Mouse (Mus musculus) adrenal gland, postnatal 4 days (tissue): ENCODE measurements around the gene Bpi. TPM values are rescaled to one million over a fixed set of nuclear protein-coding genes. Genes with fewer than 3 reads are reported as not detected.

Source experiments
- DNase-seq, 2 experiments: peaks; one replicate each; pipeline ENCODE4 v3.0.0; 2021 to 2022; ENCODE audit warnings: low spot score in 2 of 2, mixed read lengths in 2 of 2
- microRNA-seq: library from miRNA; unstranded; fragments of <30 nt; microRNA quantifications from one replicate; pipeline ENCODE4 v1.2.0, GENCODE M21; 2021
- total RNA-seq, 2 experiments: library from RNA; stranded (reverse); gene quantifications; 2 replicates each; pipeline ENCODE4 v1.2.3; 2021

Bpi gene
- total RNA-seq, 2 experiments from 2014 or later: not detected

GRCm38 (mm10) chr2:158284571-158284970 lies 26.7 kb downstream of the Bpi start:
- peak in 1 of 2 experiments; percentile 46 for DNase-seq

GRCm38 (mm10) chr2:158285655-158286054 lies 27.8 kb downstream of the Bpi start:
- DNase-seq: no peak

DNA sequence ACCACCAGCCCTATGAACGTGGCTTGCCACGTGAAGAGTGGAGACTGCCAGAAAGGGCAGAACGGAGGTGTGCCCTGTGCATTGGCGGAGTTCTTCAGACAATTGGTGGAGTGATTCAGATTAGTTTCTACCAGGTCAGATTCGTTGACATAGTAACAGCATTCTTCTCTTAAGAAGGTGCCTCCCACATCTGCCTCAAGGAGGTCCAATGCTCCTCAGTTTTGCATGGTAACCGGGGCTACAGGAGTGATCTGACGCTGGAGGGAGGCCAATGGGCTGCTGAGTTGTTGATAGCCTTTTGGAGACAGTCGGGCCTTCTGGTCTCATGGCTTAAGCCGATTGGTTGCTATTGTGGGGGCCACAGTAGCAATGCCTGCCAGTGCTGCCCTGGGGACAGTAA lies 37.8 kb downstream of the Bpi start:
- no peak for DNase-seq

GRCm38 (mm10) chr2:158299203-158299602 lies 41.3 kb downstream of the Bpi start:
- DNase-seq: no peak

GRCm38 (mm10) chr2:158299731-158300130 lies 41.8 kb downstream of the Bpi start:
- no peak for DNase-seq

GRCm38 (mm10) chr2:158302807-158303206 lies 44.9 kb downstream of the Bpi start:
- DNase-seq: no peak

DNA sequence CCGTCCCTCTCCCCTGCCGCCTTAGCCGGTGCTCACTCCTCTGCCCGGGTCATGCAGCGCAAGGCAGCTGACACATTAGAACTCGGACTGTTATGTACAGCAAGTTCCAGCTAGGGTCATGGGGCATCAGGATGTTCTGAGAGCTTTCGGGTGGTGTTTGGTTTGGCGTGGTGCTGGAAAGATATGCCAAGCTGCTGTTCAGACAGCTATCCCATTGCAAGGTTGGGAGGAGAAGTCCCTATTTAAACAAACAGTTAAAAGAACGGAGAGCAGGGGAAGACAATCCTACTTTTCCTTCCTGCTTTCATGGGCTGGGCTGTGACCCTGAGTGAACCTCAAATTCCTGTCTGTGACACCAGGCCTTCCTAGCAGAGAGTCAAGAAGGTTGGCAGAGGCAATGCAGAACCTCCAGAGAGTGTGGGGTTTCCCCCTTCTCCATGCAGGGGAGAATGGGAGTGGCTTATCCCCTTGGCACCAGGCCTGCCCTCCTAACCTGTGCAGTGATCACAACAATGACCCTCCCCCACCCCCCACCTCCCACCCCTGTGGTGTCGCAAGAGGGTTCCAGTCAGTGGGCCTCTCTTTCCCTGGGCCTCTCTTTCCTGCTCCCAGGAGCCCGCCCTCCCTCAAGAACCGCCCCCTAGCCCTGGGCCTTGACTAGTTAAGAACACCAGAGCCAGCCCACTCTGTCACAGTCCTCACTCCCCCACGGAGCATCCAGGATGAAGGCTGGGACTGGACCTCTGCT lies 48.2 kb downstream of the Bpi start, which contains the start of gene Lbp:
Gene Lbp (plus strand): TSS at position 546 of the 748 bp plus-strand sequence.
- peak in 1 of 2 experiments; percentile 39 for DNase-seq

DNA sequence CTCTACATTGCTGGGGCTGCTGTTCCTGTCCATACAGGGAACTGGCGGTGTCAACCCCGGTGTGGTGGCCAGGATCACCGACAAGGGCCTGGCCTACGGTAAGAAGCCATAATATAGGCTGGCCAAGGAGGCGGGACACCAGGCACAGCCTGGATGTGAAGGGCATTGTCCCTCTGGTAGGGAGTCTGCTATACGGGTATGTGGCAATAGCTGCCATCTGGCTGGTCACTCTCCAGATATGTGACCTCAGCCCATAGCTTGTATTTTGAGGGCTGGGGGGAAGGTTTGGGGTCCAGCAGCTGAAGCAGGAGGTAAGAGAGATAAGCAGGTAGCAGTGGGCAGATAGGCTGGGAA lies 48.8 kb downstream of the Bpi start:
- DNase-seq: no peak

- no peak for DNase-seq
These were observed 50.4 kb downstream of the Bpi start for GRCm38 (mm10) chr2:158308276-158308675.

DNA sequence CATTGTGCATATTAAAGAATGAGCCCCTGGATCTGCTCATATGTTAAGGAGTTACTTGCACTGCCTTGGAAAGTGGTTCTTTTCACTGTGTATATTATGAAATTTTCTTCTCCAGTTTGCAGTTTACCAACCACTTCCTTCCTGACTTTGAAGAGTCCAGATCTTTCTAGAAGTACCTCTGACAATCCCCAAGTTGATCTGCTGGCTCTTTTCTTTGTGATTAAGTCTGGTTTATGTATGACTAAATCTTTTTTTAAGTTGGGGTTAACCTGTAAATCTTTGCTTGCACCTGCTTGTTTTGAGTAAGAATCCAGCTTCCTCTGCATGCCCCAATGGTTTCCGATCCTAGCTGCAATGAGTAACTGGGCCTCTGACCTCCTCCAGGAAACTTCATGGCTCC lies 55.2 kb downstream of the Bpi start:
- DNase-seq: no peak

GRCm38 (mm10) chr2:158316371-158316770 lies 58.5 kb downstream of the Bpi start:
- no peak for DNase-seq

DNA sequence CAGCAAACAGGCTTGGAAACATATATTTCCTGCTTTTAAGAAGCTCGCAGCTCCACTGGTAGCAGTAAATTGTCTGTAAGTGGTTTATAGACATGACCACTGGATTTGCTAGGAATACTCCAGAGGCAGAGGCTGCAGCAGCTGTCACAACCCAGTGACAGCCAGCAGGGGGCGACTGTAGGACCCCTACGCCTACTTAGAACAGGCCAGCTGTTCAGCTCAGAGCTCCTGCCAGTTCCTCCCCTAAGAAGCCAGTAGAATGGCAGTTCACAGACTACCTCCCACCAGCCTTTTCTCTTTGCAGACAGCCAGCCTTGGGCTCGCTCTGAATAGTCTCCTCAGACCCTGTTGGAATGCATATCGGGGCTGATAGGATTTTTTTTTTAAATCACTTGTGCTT lies 59.1 kb downstream of the Bpi start:
- peak in 1 of 2 experiments; percentile 11 for DNase-seq

GRCm38 (mm10) chr2:158321596-158321995 lies 63.7 kb downstream of the Bpi start:
- DNase-seq: no peak

DNA sequence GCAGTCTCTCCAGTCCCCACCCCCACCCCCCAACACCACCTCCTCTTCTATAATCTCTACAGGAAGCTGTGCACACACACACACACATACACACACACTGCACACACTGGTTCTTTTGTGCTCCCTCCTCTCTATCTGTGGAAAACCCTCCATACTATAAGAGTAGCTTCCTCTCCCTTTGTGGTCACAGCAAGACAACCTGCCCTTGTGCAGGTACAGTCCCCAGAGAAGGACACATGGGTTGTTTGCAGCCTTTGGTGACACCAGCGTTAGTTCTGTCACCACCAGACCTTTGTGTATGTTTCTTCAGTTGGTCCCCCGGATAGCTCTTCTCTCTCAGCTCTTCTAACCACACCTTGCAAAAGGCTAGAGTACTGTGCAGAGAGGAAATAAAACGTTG lies 65.0 kb downstream of the Bpi start:
- no peak for DNase-seq

GRCm38 (mm10) chr2:158324531-158325190 lies 66.8 kb downstream of the Bpi start:
- no peak for DNase-seq

DNA sequence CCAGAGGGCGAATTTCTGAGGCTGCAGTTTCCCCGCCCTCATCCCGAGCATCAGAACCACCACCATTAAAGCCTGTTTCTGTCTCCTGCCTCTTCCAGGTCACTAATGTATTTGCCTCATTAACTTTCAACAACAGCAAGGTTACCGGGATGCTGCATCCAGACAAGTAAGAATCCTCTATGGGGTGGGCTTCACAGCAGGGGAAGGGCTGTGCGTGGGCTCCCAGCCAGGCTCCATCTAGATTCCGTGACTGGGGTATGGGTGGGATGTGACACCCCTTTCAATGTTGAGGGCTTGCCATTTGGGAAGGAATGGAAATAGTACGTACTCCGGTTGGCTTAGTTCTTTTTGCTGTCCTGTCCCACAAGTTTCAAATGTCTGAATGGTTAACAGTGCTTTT lies 67.7 kb downstream of the Bpi start:
- no peak for DNase-seq

Small RNAs within 50 kb of the gene (microRNA-seq; reads per million reads assigned to microRNA genes)
- 2.6 reads per million, percentile 2 among the genes with 10 or more reads in this experiment for gene Mir7685

Other genes with a start within 250 kb of the Bpi start
- 10 to 100 TPM; 26.9 to 27.7 TPM for gene Tti1, start 229.7 kb upstream of the Bpi start, total RNA-seq
- 10 to 100 TPM; 40.2 to 45.1 TPM for gene Rprd1b, start 229.6 kb upstream of the Bpi start, total RNA-seq
- gene Tgm2, start 111.7 kb upstream of the Bpi start, total RNA-seq: 10 to 100 TPM; 58.1 to 65.3 TPM
- 1 to 10 TPM; 5.1 to 6.1 TPM for gene D630003M21Rik, start 28.9 kb upstream of the Bpi start, total RNA-seq
- gene Lbp, start 48.4 kb downstream of the Bpi start, total RNA-seq: 10 to 100 TPM; 23.0 to 36.4 TPM
- 10 to 100 TPM in 1 of 2 experiments, 1 to 10 TPM in 1; 8.4 to 14.9 TPM for gene Snhg11, start 117.5 kb downstream of the Bpi start, total RNA-seq
- gene Ralgapb, start 151.8 kb downstream of the Bpi start, total RNA-seq: 10 to 100 TPM; 37.3 to 48.5 TPM
- gene Adig, start 244.5 kb downstream of the Bpi start, total RNA-seq: 10 to 100 TPM; 15.3 to 22.8 TPM